In the genomic region with DNA sequence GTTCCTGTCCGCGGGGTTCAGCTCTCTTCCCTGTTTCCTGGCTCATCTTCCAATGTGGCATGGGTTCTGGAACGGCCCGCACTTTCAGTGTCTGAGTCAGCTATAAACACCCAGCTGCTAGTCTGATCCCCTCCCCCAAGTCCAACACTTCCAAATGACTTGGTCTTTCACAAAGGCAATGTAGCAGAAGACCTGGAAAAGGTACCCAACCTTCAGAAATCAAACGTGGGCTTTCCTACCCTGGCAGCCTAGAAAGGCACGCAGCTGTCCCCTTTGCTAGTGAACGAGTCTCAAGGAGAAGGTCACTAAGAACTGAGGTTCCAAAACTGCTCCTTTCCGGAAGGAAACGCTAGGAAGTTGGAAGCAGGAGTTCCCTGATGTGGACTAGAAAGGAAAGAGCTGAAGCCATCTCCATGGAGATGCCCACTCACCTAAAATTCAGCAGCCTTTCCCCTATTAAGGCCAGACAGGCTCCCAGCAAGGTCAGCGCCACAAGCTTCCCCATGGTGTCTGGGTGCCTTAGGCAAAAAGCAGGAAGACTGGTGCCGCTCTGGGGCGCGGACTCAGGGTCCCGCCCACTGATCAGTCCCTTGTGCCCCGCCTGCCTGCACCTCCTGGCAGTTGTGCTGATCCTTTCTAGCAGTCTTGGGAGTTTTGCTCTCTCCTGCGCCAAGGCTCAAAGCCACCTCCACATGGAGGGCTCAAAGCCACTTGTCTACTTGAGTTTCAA, we compare ENCODE assay signal across 8 mouse cellular contexts. TPM values are rescaled to one million over a fixed set of nuclear protein-coding genes. Genes with fewer than 3 reads are reported as not detected.
DNase-seq lines count a peak whose midpoint lies in the region; ATAC-seq and TF ChIP-seq lines count a peak whose summit lies in the region.

Gene Pon3, minus strand, starts transcription at position 565 of the 730 bp plus-strand sequence.

- no peak for TF ChIP-seq EP300 in stomach, postnatal 0 days (optimal IDR thresholded peaks at IDR 0.05)

- TF ChIP-seq POLR2A in cortical plate, adult 2 months (IDR thresholded peaks at IDR 0.05; ENCODE audit: extremely low read depth, insufficient read depth, low read length), result no peak
- peak; percentile 69 for TF ChIP-seq POLR2A in liver, adult 2 months (IDR thresholded peaks at IDR 0.05; ENCODE audit: extremely low read depth, insufficient read depth, low read length)

- intact Hi-C loops in gastrocnemius, postnatal 36 days (cut with DNase I), result loop anchor here (5.0 kb wide), 1 partner anchor 126 kb away; the partner anchor contains the start of gene Asb4

- peaks cover 11% of the 10 kb centered on the region; the same call in 1 of the 2 replicates for H3K36me3 ChIP-seq in liver, adult 2 months (ENCODE audit: control insufficient read depth, insufficient read depth, low read length)
- no peaks in the 10 kb centered on the region for H3K36me3 ChIP-seq in midbrain, postnatal 0 days (ENCODE audit: insufficient read depth, low read length)
- no peaks in the 10 kb centered on the region for H3K36me3 ChIP-seq in stomach, postnatal 0 days (ENCODE audit: control insufficient read depth, insufficient read depth, low read length)

- peak within 1 kb of the TSS; percentile 11; the same call in 1 of the 2 replicates for H3K4me3 ChIP-seq in cortical plate, adult 2 months (ENCODE audit: insufficient read depth, low read length)
- peak within 1 kb of the TSS; percentile 86 for H3K4me3 ChIP-seq in liver, adult 2 months (ENCODE audit: insufficient read depth, low read depth, low read length)
- peak within 1 kb of the TSS; percentile 17; the same call in 1 of the 2 replicates for H3K4me3 ChIP-seq in midbrain, postnatal 0 days (ENCODE audit: low read depth, low read length)
- peak within 1 kb of the TSS; percentile 51 for H3K4me3 ChIP-seq in stomach, postnatal 0 days (ENCODE audit: low read depth, low read length)

- no peak within 1 kb of the TSS for H3K27ac ChIP-seq in cortical plate, adult 2 months (ENCODE audit: insufficient read depth, low read length)
- peak within 1 kb of the TSS; percentile 91 for H3K27ac ChIP-seq in liver, adult 2 months (replicated peaks; ENCODE audit: insufficient read depth, low read depth, low read length)
- H3K27ac ChIP-seq in midbrain, postnatal 0 days (ENCODE audit: low read depth, low read length), result no peak within 1 kb of the TSS
- H3K27ac ChIP-seq in stomach, postnatal 0 days (replicated peaks), result peak within 1 kb of the TSS; percentile 36; the same call in 1 of the 2 replicates

- peak within 1 kb of the TSS; percentile 88 for H3K9ac ChIP-seq in liver, adult 2 months (ENCODE audit: low read depth, low read length)
- H3K9ac ChIP-seq in midbrain, postnatal 0 days (replicated peaks; ENCODE audit: low read length, poor library complexity, severe bottlenecking), result no peak within 1 kb of the TSS
- H3K9ac ChIP-seq in stomach, postnatal 0 days (ENCODE audit: low read length), result peak within 1 kb of the TSS; percentile 39

- WGBS in liver, adult 2 months, result 2% methylated on average over 16 of the region's 16 CpGs
- WGBS in midbrain, postnatal 0 days, result 20% methylated on average over 16 of the region's 16 CpGs
- 4% methylated on average over 16 of the region's 16 CpGs for WGBS in stomach, postnatal 0 days

- peak within 1 kb of the TSS; percentile 35 for H3K4me2 ChIP-seq in midbrain, postnatal 0 days (ENCODE audit: low read depth, low read length, poor library complexity, severe bottlenecking)
- peak within 1 kb of the TSS; percentile 68 for H3K4me2 ChIP-seq in stomach, postnatal 0 days (replicated peaks; ENCODE audit: low read depth)

- no peaks in the 10 kb centered on the region for H3K9me3 ChIP-seq in midbrain, postnatal 0 days (ENCODE audit: low read length)
- no peaks in the 10 kb centered on the region for H3K9me3 ChIP-seq in stomach, postnatal 0 days (ENCODE audit: control insufficient read depth, low read length)

- DNase-seq in cerebellum, postnatal 14 days, result peak; percentile 15 to 20
- DNase-seq in cerebellum, adult 11 months, result no peak
- peak; percentile 31 to 55 for DNase-seq in gastrocnemius, postnatal 36 days
- DNase-seq in liver, adult 2 months (ENCODE audit: extremely low read depth, low read depth, low spot score), result peak; percentile 79
- DNase-seq in midbrain, postnatal 0 days (ENCODE audit: low spot score), result no peak
- DNase-seq in stomach, postnatal 0 days (ENCODE audit: low spot score), result peak; percentile 77

- no peaks in the 10 kb centered on the region for H3K79me2 ChIP-seq in liver, adult 2 months (ENCODE audit: control insufficient read depth, insufficient read depth, low read length)

- peak; percentile 92 for ATAC-seq in inflammation-experienced regulatory T-cells, adult 6 months
- no peak for ATAC-seq in midbrain, postnatal 0 days (ENCODE audit: low FRiP score)
- ATAC-seq in stomach, postnatal 0 days (ENCODE audit: low FRiP score, low TSS enrichment), result peak; percentile 94

- no peaks in the 10 kb centered on the region for H3K27me3 ChIP-seq in liver, adult 2 months (ENCODE audit: control insufficient read depth, insufficient read depth, low read length)
- no peaks in the 10 kb centered on the region for H3K27me3 ChIP-seq in midbrain, postnatal 0 days (ENCODE audit: insufficient read depth, low read length)
- H3K27me3 ChIP-seq in stomach, postnatal 0 days (ENCODE audit: control insufficient read depth, insufficient read depth, low read length), result no peaks in the 10 kb centered on the region

- no peak for TF ChIP-seq CTCF in cortical plate, adult 2 months (IDR thresholded peaks at IDR 0.05; ENCODE audit: extremely low read depth, insufficient read depth, low read length)
- TF ChIP-seq CTCF in liver, adult 2 months (IDR thresholded peaks at IDR 0.05; ENCODE audit: low read depth, low read length), result no peak
- no peak for TF ChIP-seq CTCF in midbrain, postnatal 0 days (IDR thresholded peaks at IDR 0.05)
- 0 out of 2 replicates have a peak, but pooled peaks have one; percentile 11 for TF ChIP-seq CTCF in stomach, postnatal 0 days (IDR thresholded peaks at IDR 0.05; ENCODE audit: low read depth)

- H3K4me1 ChIP-seq in cortical plate, adult 2 months (ENCODE audit: control insufficient read depth, insufficient read depth, low read length), result no peaks in the 10 kb centered on the region
- H3K4me1 ChIP-seq in liver, adult 2 months (ENCODE audit: control insufficient read depth, insufficient read depth, low read length), result peaks cover 7% of the 10 kb centered on the region
- H3K4me1 ChIP-seq in midbrain, postnatal 0 days (ENCODE audit: insufficient read depth, low read length), result no peaks in the 10 kb centered on the region
- no peaks in the 10 kb centered on the region for H3K4me1 ChIP-seq in stomach, postnatal 0 days (replicated peaks; ENCODE audit: control insufficient read depth, insufficient read depth)

RNA-seq across cellular contexts. Expression of gene Pon3, which starts in this region (rescaled TPM):
- 2.0 and 2.5 TPM in 2 replicates for polyA plus RNA-seq in cortical plate, adult 2 months (2012; rRNA removed)
- 10 to 100 TPM; 31.8 to 42.6 TPM for total RNA-seq in gastrocnemius, postnatal 36 days (2021)
- 10 to 100 TPM; 22.6 to 46.5 (median 30.5) TPM for polyA plus RNA-seq in inflammation-experienced regulatory T-cells, adult 6 months (2017; shearing (Covaris generic))
- 136 and 148 TPM in 2 replicates for total RNA-seq in liver, adult 2 months (2014; rRNA removed)
- polyA plus RNA-seq in liver, adult 2 months (2012; rRNA removed), result 32.2 and 38.5 TPM in 2 replicates
- 0.99 and 4.7 TPM in 2 replicates for total RNA-seq in midbrain, postnatal 0 days (2014; rRNA removed)
- polyA plus RNA-seq in midbrain, postnatal 0 days (2015; fragmentation: Nextera tagmentation; extraction: Ambion mirVana), result 3.0 and 4.0 TPM in 2 replicates
- 27.2 and 30.2 TPM in 2 replicates for polyA plus RNA-seq in stomach, postnatal 0 days (2015; fragmentation: Nextera tagmentation; extraction: Ambion mirVana)

Comparison
In these comparisons a context has a peak if more than half of its experiments do, and no peak if none do; other contexts are left out.
1. DNase-seq: peak in cerebellum, postnatal 14 days (2 of 2), gastrocnemius, postnatal 36 days (2 of 2), liver, adult 2 months (single experiment) and stomach, postnatal 0 days (single experiment); none in cerebellum, adult 11 months (single experiment) and midbrain, postnatal 0 days (single experiment).
2. H3K27ac ChIP-seq: peak in liver, adult 2 months (single experiment) and stomach, postnatal 0 days (single experiment); none in cortical plate, adult 2 months (single experiment) and midbrain, postnatal 0 days (single experiment).
3. H3K4me3 ChIP-seq: peak in every context shown above with its lines; median percentile 86 in liver, adult 2 months; 51 in stomach, postnatal 0 days; 17 in midbrain, postnatal 0 days; 11 in cortical plate, adult 2 months.